Comparison of ENCODE assay signal across 12 mouse cellular contexts in the genomic region with DNA sequence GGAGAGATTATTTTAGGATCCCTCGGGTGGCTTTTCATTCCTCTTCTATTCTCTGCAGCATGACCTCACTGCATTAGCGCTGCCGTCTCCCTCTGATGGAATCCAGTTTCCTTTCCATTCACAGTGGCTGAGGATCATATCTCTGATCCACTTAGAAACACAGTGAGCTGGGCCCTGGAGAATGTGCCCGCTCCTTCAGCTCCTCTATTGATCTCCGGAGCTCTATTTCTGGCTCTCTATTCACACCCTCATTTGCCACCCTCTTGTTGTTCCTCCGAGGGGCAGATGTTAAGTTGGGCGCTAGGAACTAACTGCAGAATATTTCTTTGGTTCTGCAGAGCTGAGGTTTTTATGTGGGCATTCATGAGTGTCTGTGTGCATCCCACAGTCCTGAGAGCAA.
DNase-seq lines count a peak whose midpoint lies in the region; ATAC-seq and TF ChIP-seq lines count a peak whose summit lies in the region.
"Had no signal": no experiment of that assay in that cellular context is flagged by ENCODE, and none has a peak within 500 bp of the region (broad histone marks: within the 10 kb centered on the region; RNA-seq: fewer than 3 reads in every experiment).

No protein-coding gene starts in this region.

- TF ChIP-seq CTCF in gastrocnemius, adult 2 months (IDR thresholded peaks at IDR 0.05), result no peak

- DNase-seq in gastrocnemius, adult 2 months, result peak; percentile 53
- no peak for DNase-seq in gastrocnemius, postnatal 36 days
- DNase-seq in embryo, embryonic 10.5 days (ENCODE audit: low spot score), result peak; percentile 21
- peak; percentile 53 for DNase-seq in heart, adult 8-10 months (ENCODE audit: low spot score)
- DNase-seq in left cerebral cortex, adult 8-10 months (ENCODE audit: low spot score in 2 of 2), result peak; percentile 7 to 23
- DNase-seq in layer of hippocampus, postnatal 10 days (ENCODE audit: low spot score in 2 of 2), result no peak
- DNase-seq in kidney, adult 18-20 months, result no peak
- DNase-seq: layer of hippocampus, adult 9-11 months; lung, adult 2 months had no signal

- peak overlapping the region; percentile 81 for H3K27ac ChIP-seq in gastrocnemius, adult 2 months
- H3K27ac ChIP-seq: forebrain, embryonic 15.5 days had no signal

- peak overlapping the region; percentile 43 for H3K4me3 ChIP-seq in gastrocnemius, adult 2 months
- H3K4me3 ChIP-seq: forebrain, embryonic 15.5 days had no signal

- no peak for ATAC-seq in megakaryocyte, adult 5-6 weeks (ENCODE audit: poor library complexity, severe bottlenecking)
- ATAC-seq: CD4-positive, CD25-positive, alpha-beta regulatory T cell, adult 4 months; forebrain, embryonic 15.5 days had no signal

- intact Hi-C loops in gastrocnemius, adult 2 months (cut with DNase I), result loop anchor here (10.0 kb wide), 1 partner anchor 172 kb away; no protein-coding TSS in a partner anchor
- intact Hi-C loops in gastrocnemius, postnatal 36 days (cut with DNase I), result loop anchor here (5.0 kb wide), 1 partner anchor 585 kb away; no protein-coding TSS in a partner anchor

Comparison
In these comparisons a context has a peak if more than half of its experiments do, and no peak if none do; other contexts are left out.
1. DNase-seq: peak in gastrocnemius, adult 2 months (single experiment), embryo, embryonic 10.5 days (single experiment), heart, adult 8-10 months (single experiment) and left cerebral cortex, adult 8-10 months (2 of 2); none in gastrocnemius, postnatal 36 days (0 of 2), layer of hippocampus, postnatal 10 days (0 of 2) and kidney, adult 18-20 months (single experiment).